Mouse (Mus musculus) NIH3T3 (cell line): Measurements from ENCODE around the gene Rptor.
A peak's percentile ranks its signal among the peaks of the same experiment; 100 is the strongest.

Experiments used
- DNase-seq: peaks from one replicate; pipeline ENCODE4 v3.0.0-alpha.2; 2012; ENCODE audit warnings: low read depth

Gene Rptor

GRCm38 (mm10) chr11:119862523-119863299 is 260.0 kb downstream of the Rptor start:
- DNase-seq: peak; percentile 25

GRCm38 (mm10) chr11:119863421-119863821 is 260.7 kb downstream of the Rptor start:
- peak; percentile 90 for DNase-seq

- no peak for DNase-seq
Measured at GRCm38 (mm10) chr11:119866837-119867236, 264.1 kb downstream of the Rptor start.

GRCm38 (mm10) chr11:119868138-119868537 is 265.4 kb downstream of the Rptor start:
- DNase-seq: peak; percentile 75

- peak; percentile 35 for DNase-seq
Measured at GRCm38 (mm10) chr11:119868556-119868955, 265.9 kb downstream of the Rptor start.

GRCm38 (mm10) chr11:119871141-119871540 is 268.4 kb downstream of the Rptor start:
- DNase-seq: no peak

GRCm38 (mm10) chr11:119873643-119874042 is 270.9 kb downstream of the Rptor start:
- DNase-seq: no peak

- no peak for DNase-seq
Measured at GRCm38 (mm10) chr11:119874841-119875240, 272.1 kb downstream of the Rptor start.

GRCm38 (mm10) chr11:119875685-119876084 is 273.0 kb downstream of the Rptor start:
- DNase-seq: no peak

- no peak for DNase-seq
Measured at GRCm38 (mm10) chr11:119877124-119877523, 274.4 kb downstream of the Rptor start.

GRCm38 (mm10) chr11:119879573-119879972 is 276.9 kb downstream of the Rptor start:
- DNase-seq: no peak

- DNase-seq: no peak
Measured at GRCm38 (mm10) chr11:119883646-119884045, 280.9 kb downstream of the Rptor start.

- DNase-seq: no peak
Measured at GRCm38 (mm10) chr11:119889966-119890365, 287.3 kb downstream of the Rptor start.

- DNase-seq: no peak
Measured at GRCm38 (mm10) chr11:119891601-119892215, 289.0 kb downstream of the Rptor start.

GRCm38 (mm10) chr11:119893667-119894236 is 291.0 kb downstream of the Rptor start:
- DNase-seq: no peak

- no peak for DNase-seq
Measured at GRCm38 (mm10) chr11:119894634-119895033, 291.9 kb downstream of the Rptor start.

- no peak for DNase-seq
Measured at GRCm38 (mm10) chr11:119897041-119897440, 294.3 kb downstream of the Rptor start.

- DNase-seq: peak; percentile 59
Measured at GRCm38 (mm10) chr11:119898976-119899375, 296.3 kb downstream of the Rptor start.

- no peak for DNase-seq
Measured at GRCm38 (mm10) chr11:119901174-119901573, 298.5 kb downstream of the Rptor start.

GRCm38 (mm10) chr11:119902891-119903290 is 300.2 kb downstream of the Rptor start:
- DNase-seq: no peak

- peak; percentile 87 for DNase-seq
Measured at GRCm38 (mm10) chr11:119904621-119905286, 302.0 kb downstream of the Rptor start.

- DNase-seq: no peak
Measured at GRCm38 (mm10) chr11:119905794-119906193, 303.1 kb downstream of the Rptor start.
